Mouse (Mus musculus): Measurements from ENCODE around the gene Twist2. TPM values are rescaled to one million over a fixed set of nuclear protein-coding genes. Genes with fewer than 3 reads are reported as not detected.

The Twist2 gene
- total and polyA plus RNA-seq, 3 experiments = not detected

DNA sequence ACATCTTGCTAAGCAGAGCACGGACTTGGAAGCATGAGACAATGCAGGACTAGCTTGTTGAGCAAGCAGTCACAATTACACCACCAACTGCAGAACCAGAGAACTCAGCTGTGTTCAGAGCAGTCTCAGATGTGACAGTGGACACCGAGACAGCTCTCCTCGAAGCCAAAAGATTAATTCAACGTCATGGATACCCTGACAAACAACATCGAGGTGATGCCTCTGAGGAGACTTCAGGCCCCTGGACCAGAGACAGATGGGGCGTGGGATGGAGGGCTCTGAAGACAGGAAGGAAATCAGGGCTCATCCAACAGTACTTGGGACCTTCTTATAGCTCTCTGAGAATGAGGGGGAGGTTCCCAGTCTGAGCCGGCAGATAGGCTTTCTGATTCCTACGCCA is 79.6 kb downstream of the Twist2 start:
- no peaks in the 10 kb centered on the region for H3K9me3 ChIP-seq (replicated peaks; ENCODE audit: insufficient read depth, low read length)
- no peaks in the 10 kb centered on the region for H3K79me2 ChIP-seq (ENCODE audit: control insufficient read depth, insufficient read depth, low read length, poor library complexity)
- H3K27me3 ChIP-seq (ENCODE audit: control insufficient read depth in 1 of 2, insufficient read depth in 2 of 2, low read length in 2 of 2) = no peaks in the 10 kb centered on the region; a peak in 1 of 4 replicates
- H3K36me3 ChIP-seq (ENCODE audit: control insufficient read depth in 1 of 2, insufficient read depth in 2 of 2, low read length in 2 of 2) = no peaks in the 10 kb centered on the region
- H3K9ac ChIP-seq (ENCODE audit: control insufficient read depth, low read depth, low read length, poor library complexity, severe bottlenecking) = no peak overlapping the region
- no peaks in the 10 kb centered on the region for H3K4me1 ChIP-seq (ENCODE audit: control insufficient read depth in 1 of 2, insufficient read depth in 2 of 2, low read length in 2 of 2)
- H3K4me3 ChIP-seq (ENCODE audit: control insufficient read depth in 1 of 2, insufficient read depth in 1 of 2, low read depth in 2 of 2, low read length in 2 of 2) = no peak overlapping the region
- no peak overlapping the region for H3K27ac ChIP-seq (ENCODE audit: control insufficient read depth, low read depth, low read length)
- TF ChIP-seq MAX (IDR thresholded peaks at IDR 0.05; ENCODE audit: low read length) = no peak
- no peak for TF ChIP-seq EP300 (IDR thresholded peaks at IDR 0.05; ENCODE audit: low read depth in 1 of 2, low read length in 2 of 2)
- TF ChIP-seq MYB (IDR thresholded peaks at IDR 0.05; ENCODE audit: low read depth, low read length) = no peak
- TF ChIP-seq ZC3H11A (IDR thresholded peaks at IDR 0.05; ENCODE audit: low read depth, low read length) = no peak
- TF ChIP-seq NELFE (IDR thresholded peaks at IDR 0.05; ENCODE audit: low read depth, low read length) = no peak
- no peak for TF ChIP-seq HCFC1 (IDR thresholded peaks at IDR 0.05; ENCODE audit: low read depth, low read length)
- no peak for TF ChIP-seq MAFK (IDR thresholded peaks at IDR 0.05; ENCODE audit: borderline replicate concordance, low read depth, low read length)
- TF ChIP-seq CTCF (IDR thresholded peaks at IDR 0.05 in 2 of 3, conservative IDR thresholded peaks at IDR 0.05 in 1 of 3; ENCODE audit: control insufficient read depth in 1 of 3, insufficient read depth in 1 of 3, low read depth in 2 of 3, low read length in 3 of 3, poor library complexity in 1 of 3, severe bottlenecking in 1 of 3) = no peak
- no peak for TF ChIP-seq UBTF (IDR thresholded peaks at IDR 0.05; ENCODE audit: borderline replicate concordance, insufficient read depth, low read depth, low read length)
- TF ChIP-seq BHLHE40 (IDR thresholded peaks at IDR 0.05; ENCODE audit: borderline replicate concordance, low read depth, low read length) = no peak
- TF ChIP-seq NRF1 (IDR thresholded peaks at IDR 0.05; ENCODE audit: insufficient read depth, low read depth, low read length, poor library complexity, severe bottlenecking) = no peak
- TF ChIP-seq MXI1 (IDR thresholded peaks at IDR 0.05; ENCODE audit: low read depth, low read length) = no peak
- no peak for TF ChIP-seq MEF2A (IDR thresholded peaks at IDR 0.05; ENCODE audit: extremely low read depth, insufficient replicate concordance, low read depth, low read length, poor library complexity, severe bottlenecking)
- no peak for TF ChIP-seq CHD1 (IDR thresholded peaks at IDR 0.05; ENCODE audit: low read depth, low read length)
- TF ChIP-seq ELF1 (IDR thresholded peaks at IDR 0.05; ENCODE audit: low read depth, low read length) = no peak
- TF ChIP-seq JUND (IDR thresholded peaks at IDR 0.05; ENCODE audit: low read depth, low read length) = no peak
- TF ChIP-seq ETS1 (IDR thresholded peaks at IDR 0.05; ENCODE audit: low read depth, low read length) = no peak
- TF ChIP-seq TBP (IDR thresholded peaks at IDR 0.05; ENCODE audit: low read depth, low read length) = no peak
- no peak for TF ChIP-seq KAT2A (conservative IDR thresholded peaks at IDR 0.05; ENCODE audit: low read depth, low read length)
- DNase-seq (ENCODE audit: low read depth, low spot score) = no peak

DNA sequence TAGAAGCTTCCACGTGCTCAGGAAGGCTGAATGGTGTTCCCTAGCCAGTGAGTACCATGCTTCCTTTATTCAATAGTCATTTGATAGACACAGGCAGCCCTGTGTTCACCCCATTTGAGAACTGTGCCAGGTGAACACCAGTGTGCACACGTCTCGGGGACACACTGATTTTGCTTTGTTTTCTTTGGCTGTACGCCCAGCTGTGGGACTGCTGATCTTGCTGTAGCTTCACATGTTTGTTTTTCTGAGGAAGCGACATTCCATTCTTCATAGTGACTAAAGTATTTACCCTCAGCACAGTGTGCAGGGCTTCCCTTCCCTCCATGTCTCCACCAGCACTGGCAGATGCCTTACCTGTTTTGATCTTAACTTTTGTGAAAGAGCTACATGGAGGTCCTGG is 81.9 kb downstream of the Twist2 start:
- no peak overlapping the region for H3K9ac ChIP-seq (ENCODE audit: control insufficient read depth, low read depth, low read length, poor library complexity, severe bottlenecking)
- H3K27me3 ChIP-seq (ENCODE audit: control insufficient read depth in 1 of 2, insufficient read depth in 2 of 2, low read length in 2 of 2) = no peaks in the 10 kb centered on the region; a peak in 2 of 4 replicates
- no peak for TF ChIP-seq POLR2A (IDR thresholded peaks at IDR 0.05; ENCODE audit: control insufficient read depth in 1 of 2, insufficient read depth in 1 of 2, low read depth in 1 of 2, low read length in 2 of 2, poor library complexity in 1 of 2)
- no peaks in the 10 kb centered on the region for H3K79me2 ChIP-seq (ENCODE audit: control insufficient read depth, insufficient read depth, low read length, poor library complexity)
- H3K4me3 ChIP-seq (ENCODE audit: control insufficient read depth in 1 of 2, insufficient read depth in 1 of 2, low read depth in 2 of 2, low read length in 2 of 2) = no peak overlapping the region
- DNase-seq (ENCODE audit: low read depth, low spot score) = no peak
- H3K27ac ChIP-seq (ENCODE audit: control insufficient read depth, low read depth, low read length) = no peak overlapping the region
- no peaks in the 10 kb centered on the region for H3K9me3 ChIP-seq (replicated peaks; ENCODE audit: insufficient read depth, low read length)
- H3K36me3 ChIP-seq (ENCODE audit: control insufficient read depth in 1 of 2, insufficient read depth in 2 of 2, low read length in 2 of 2) = no peaks in the 10 kb centered on the region
- no peaks in the 10 kb centered on the region for H3K4me1 ChIP-seq (ENCODE audit: control insufficient read depth in 1 of 2, insufficient read depth in 2 of 2, low read length in 2 of 2)
